Mouse (Mus musculus) forebrain, embryonic 15.5 days (tissue): ENCODE measurements around the gene Notch4. TPM values are rescaled to one million over a fixed set of nuclear protein-coding genes. Genes with fewer than 3 reads are reported as not detected.

ENCODE experiments used
- ATAC-seq: fragments of 200-750 bp; cut with Nextera tagmentation; replicated peaks from 2 replicates; pipeline ENCODE4 v1.8.0; 2017; ENCODE audit warnings: mild to moderate bottlenecking, moderate TSS enrichment, moderate library complexity
- H3K27ac ChIP-seq: fragments of 300-500 bp; sonication (generic); replicated peaks from 2 replicates; pipeline ENCODE4 v1.5.1; 2015; ENCODE audit warnings: mild to moderate bottlenecking, inconsistent platforms
- H3K27me3 ChIP-seq: fragments of 300-500 bp; sonication (generic); 2 replicates; pipeline ENCODE4 v1.6.1; 2015; ENCODE audit warnings: inconsistent platforms
- H3K36me3 ChIP-seq: fragments of 300-500 bp; sonication (generic); 2 replicates; pipeline ENCODE4 v1.6.1; 2015; ENCODE audit warnings: mild to moderate bottlenecking, inconsistent platforms
- H3K4me1 ChIP-seq: fragments of 300-500 bp; sonication (generic); 2 replicates; pipeline ENCODE4 v1.6.1; 2015; ENCODE audit warnings: inconsistent platforms
- H3K4me2 ChIP-seq: fragments of 300-500 bp; sonication (generic); replicated peaks from 2 replicates; pipeline ENCODE4 v1.6.1; 2015; ENCODE audit warnings: mild to moderate bottlenecking, inconsistent platforms
- H3K4me3 ChIP-seq: fragments of 300-500 bp; sonication (generic); 2 replicates; pipeline ENCODE4 v1.5.1; 2015; ENCODE audit warnings: mild to moderate bottlenecking, inconsistent platforms
- H3K9ac ChIP-seq: fragments of 300-500 bp; sonication (generic); replicated peaks from 2 replicates; pipeline ENCODE4 v1.6.1; 2015; ENCODE audit warnings: mild to moderate bottlenecking, inconsistent platforms
- H3K9me3 ChIP-seq: fragments of 300-500 bp; sonication (generic); 2 replicates; pipeline ENCODE4 v1.6.1; 2016; ENCODE audit warnings: inconsistent platforms
- WGBS: fragments of 180-500 bp; shearing (Covaris S2); methylation state at CpG from one replicate; pipeline ENCODE4 v1.1.7; 2015; ENCODE audit warnings: mixed read lengths; 5-methylcytosine and 5-hydroxymethylcytosine counted together
- polyA plus RNA-seq: library from polyadenylated mRNA; unstranded; fragments of >200 nt; fragmentation: Nextera tagmentation; extraction: Ambion mirVana; gene quantifications from 2 replicates; pipeline ENCODE4 v1.2.1, GENCODE M21; 2015

Notch4 gene
- polyA plus RNA-seq, 1 experiment from 2014 or later: 5.8 TPM

GRCm38 (mm10) chr17:34556406-34556805 lies 7.7 kb upstream of the Notch4 start:
- Histone ChIP-seq H3K4me3 (no peak overlapping the region), H3K36me3 (no peaks in the 10 kb centered on the region), H3K9me3 (no peaks in the 10 kb centered on the region), H3K4me2 (no peak overlapping the region), H3K4me1 (no peaks in the 10 kb centered on the region), H3K9ac (no peak overlapping the region), H3K27me3 (no peaks in the 10 kb centered on the region), H3K27ac (no peak overlapping the region)
- WGBS: 84% methylated on average over 8 of the region's 8 CpGs
- no peak for ATAC-seq

- Histone ChIP-seq H3K9me3 (no peaks in the 10 kb centered on the region), H3K27ac (no peak overlapping the region), H3K36me3 (no peaks in the 10 kb centered on the region), H3K9ac (no peak overlapping the region), H3K4me1 (no peaks in the 10 kb centered on the region), H3K27me3 (no peaks in the 10 kb centered on the region), H3K4me2 (no peak overlapping the region), H3K4me3 (no peak overlapping the region)
- 79% methylated on average over 11 of the region's 11 CpGs for WGBS
- no peak for ATAC-seq
These were observed 6.7 kb upstream of the Notch4 start for GRCm38 (mm10) chr17:34557411-34557810.

GRCm38 (mm10) chr17:34559116-34559515 lies 5.0 kb upstream of the Notch4 start:
- Histone ChIP-seq H3K27me3 (no peaks in the 10 kb centered on the region), H3K9me3 (no peaks in the 10 kb centered on the region), H3K27ac (no peak overlapping the region), H3K9ac (no peak overlapping the region), H3K4me3 (no peak overlapping the region), H3K36me3 (no peaks in the 10 kb centered on the region), H3K4me1 (no peaks in the 10 kb centered on the region), H3K4me2 (no peak overlapping the region)
- 87% methylated on average over 7 of the region's 7 CpGs for WGBS
- no peak for ATAC-seq

- Histone ChIP-seq H3K27ac (no peak overlapping the region), H3K27me3 (no peaks in the 10 kb centered on the region), H3K9ac (no peak overlapping the region), H3K36me3 (no peaks in the 10 kb centered on the region), H3K4me2 (no peak overlapping the region), H3K9me3 (no peaks in the 10 kb centered on the region), H3K4me3 (no peak overlapping the region), H3K4me1 (no peaks in the 10 kb centered on the region)
- no peak for ATAC-seq
- WGBS: 33% methylated on average over 15 of the region's 15 CpGs
These were observed 4.2 kb upstream of the Notch4 start for GRCm38 (mm10) chr17:34559895-34560294.

- no peak overlapping the region for H3K27ac ChIP-seq
- H3K4me3 ChIP-seq: no peak overlapping the region
- H3K4me1 ChIP-seq: no peaks in the 10 kb centered on the region
- no peaks in the 10 kb centered on the region for H3K36me3 ChIP-seq
- H3K27me3 ChIP-seq: no peaks in the 10 kb centered on the region
- no peak for ATAC-seq
- WGBS: 92% methylated on average over 6 of the region's 6 CpGs
- no peaks in the 10 kb centered on the region for H3K9me3 ChIP-seq
- no peak overlapping the region for H3K4me2 ChIP-seq
- no peak overlapping the region for H3K9ac ChIP-seq
These were observed 3.6 kb upstream of the Notch4 start for GRCm38 (mm10) chr17:34560438-34560837.

GRCm38 (mm10) chr17:34561200-34561599 lies 2.9 kb upstream of the Notch4 start:
- Histone ChIP-seq H3K36me3 (no peaks in the 10 kb centered on the region), H3K27me3 (no peaks in the 10 kb centered on the region), H3K4me3 (no peak overlapping the region), H3K27ac (no peak overlapping the region), H3K9ac (no peak overlapping the region), H3K4me2 (no peak overlapping the region), H3K4me1 (no peaks in the 10 kb centered on the region), H3K9me3 (no peaks in the 10 kb centered on the region)
- no peak for ATAC-seq
- 35% methylated on average over 8 of the region's 8 CpGs for WGBS

GRCm38 (mm10) chr17:34562595-34562994 lies 1.5 kb upstream of the Notch4 start:
- no peak overlapping the region for H3K27ac ChIP-seq
- no peak overlapping the region for H3K4me2 ChIP-seq
- no peaks in the 10 kb centered on the region for H3K36me3 ChIP-seq
- no peaks in the 10 kb centered on the region for H3K9me3 ChIP-seq
- no peaks in the 10 kb centered on the region for H3K4me1 ChIP-seq
- no peak overlapping the region for H3K4me3 ChIP-seq
- H3K27me3 ChIP-seq: no peaks in the 10 kb centered on the region
- 69% methylated on average over 3 of the region's 3 CpGs for WGBS
- no peak for ATAC-seq
- no peak overlapping the region for H3K9ac ChIP-seq

- no peak overlapping the region for H3K4me2 ChIP-seq
- no peak for ATAC-seq
- no peaks in the 10 kb centered on the region for H3K36me3 ChIP-seq
- H3K9ac ChIP-seq: no peak overlapping the region
- H3K4me1 ChIP-seq: no peaks in the 10 kb centered on the region
- H3K27ac ChIP-seq: no peak overlapping the region
- no peaks in the 10 kb centered on the region for H3K27me3 ChIP-seq
- 82% methylated on average over 11 of the region's 11 CpGs for WGBS
- no peaks in the 10 kb centered on the region for H3K9me3 ChIP-seq
- no peak overlapping the region for H3K4me3 ChIP-seq
These were observed 714 bp upstream of the Notch4 start for GRCm38 (mm10) chr17:34563354-34563753.

- ATAC-seq: no peak
- Histone ChIP-seq H3K4me2 (no peak overlapping the region), H3K27me3 (no peaks in the 10 kb centered on the region), H3K4me3 (no peak overlapping the region), H3K4me1 (no peaks in the 10 kb centered on the region), H3K9me3 (no peaks in the 10 kb centered on the region), H3K27ac (0 out of 2 replicates have a peak overlapping the region, but pooled peaks have one; percentile 18), H3K36me3 (no peaks in the 10 kb centered on the region), H3K9ac (no peak overlapping the region)
- 69% methylated on average over 3 of the region's 3 CpGs for WGBS
These were observed 728 bp downstream of the Notch4 start for GRCm38 (mm10) chr17:34564796-34565195.

- ATAC-seq: no peak
- H3K36me3 ChIP-seq: no peaks in the 10 kb centered on the region
- WGBS: 77% methylated on average over 9 of the region's 9 CpGs
These were observed 3.2 kb downstream of the Notch4 start for GRCm38 (mm10) chr17:34567311-34567710.

GRCm38 (mm10) chr17:34568421-34568820 lies 4.4 kb downstream of the Notch4 start:
- H3K36me3 ChIP-seq: no peaks in the 10 kb centered on the region
- no peak for ATAC-seq
- no peak overlapping the region for H3K27ac ChIP-seq
- no peaks in the 10 kb centered on the region for H3K4me1 ChIP-seq
- H3K27me3 ChIP-seq: no peaks in the 10 kb centered on the region
- no peak overlapping the region for H3K9ac ChIP-seq
- WGBS: 84% methylated on average over 13 of the region's 13 CpGs
- no peaks in the 10 kb centered on the region for H3K9me3 ChIP-seq
- H3K4me3 ChIP-seq: no peak overlapping the region
- no peak overlapping the region for H3K4me2 ChIP-seq

More at GRCm38 (mm10) chr17:34567311-34567710, 3.2 kb downstream of the Notch4 start:
- Histone ChIP-seq H3K4me1 (no peaks in the 10 kb centered on the region), H3K27ac (no peak overlapping the region), H3K27me3 (no peaks in the 10 kb centered on the region), H3K4me3 (no peak overlapping the region), H3K9ac (no peak overlapping the region), H3K4me2 (no peak overlapping the region), H3K9me3 (no peaks in the 10 kb centered on the region)

GRCm38 (mm10) chr17:34569919-34570318 lies 5.9 kb downstream of the Notch4 start:
- WGBS: 63% methylated on average over 4 of the region's 4 CpGs
- no peak overlapping the region for H3K9ac ChIP-seq
- ATAC-seq: no peak
- no peak overlapping the region for H3K27ac ChIP-seq
- H3K4me3 ChIP-seq: no peak overlapping the region
- no peaks in the 10 kb centered on the region for H3K4me1 ChIP-seq
- no peak overlapping the region for H3K4me2 ChIP-seq
- H3K9me3 ChIP-seq: no peaks in the 10 kb centered on the region
- H3K27me3 ChIP-seq: no peaks in the 10 kb centered on the region
- H3K36me3 ChIP-seq: no peaks in the 10 kb centered on the region

- WGBS: 19% methylated on average over 5 of the region's 5 CpGs
- no peaks in the 10 kb centered on the region for H3K4me1 ChIP-seq
- no peak overlapping the region for H3K4me3 ChIP-seq
- no peak overlapping the region for H3K4me2 ChIP-seq
- H3K9ac ChIP-seq: no peak overlapping the region
- no peak for ATAC-seq
- H3K36me3 ChIP-seq: no peaks in the 10 kb centered on the region
- no peak overlapping the region for H3K27ac ChIP-seq
- H3K27me3 ChIP-seq: no peaks in the 10 kb centered on the region
- H3K9me3 ChIP-seq: no peaks in the 10 kb centered on the region
These were observed 7.8 kb downstream of the Notch4 start for GRCm38 (mm10) chr17:34571875-34572274.
